Mouse (Mus musculus): ENCODE measurements around the gene Ccdc85b.
"Not testable (repeated sequence)": the region's sequence is repeated elsewhere in the genome, so short reads cannot be mapped to it uniquely, and the experiment has no call there.

Gene Ccdc85b

DNA sequence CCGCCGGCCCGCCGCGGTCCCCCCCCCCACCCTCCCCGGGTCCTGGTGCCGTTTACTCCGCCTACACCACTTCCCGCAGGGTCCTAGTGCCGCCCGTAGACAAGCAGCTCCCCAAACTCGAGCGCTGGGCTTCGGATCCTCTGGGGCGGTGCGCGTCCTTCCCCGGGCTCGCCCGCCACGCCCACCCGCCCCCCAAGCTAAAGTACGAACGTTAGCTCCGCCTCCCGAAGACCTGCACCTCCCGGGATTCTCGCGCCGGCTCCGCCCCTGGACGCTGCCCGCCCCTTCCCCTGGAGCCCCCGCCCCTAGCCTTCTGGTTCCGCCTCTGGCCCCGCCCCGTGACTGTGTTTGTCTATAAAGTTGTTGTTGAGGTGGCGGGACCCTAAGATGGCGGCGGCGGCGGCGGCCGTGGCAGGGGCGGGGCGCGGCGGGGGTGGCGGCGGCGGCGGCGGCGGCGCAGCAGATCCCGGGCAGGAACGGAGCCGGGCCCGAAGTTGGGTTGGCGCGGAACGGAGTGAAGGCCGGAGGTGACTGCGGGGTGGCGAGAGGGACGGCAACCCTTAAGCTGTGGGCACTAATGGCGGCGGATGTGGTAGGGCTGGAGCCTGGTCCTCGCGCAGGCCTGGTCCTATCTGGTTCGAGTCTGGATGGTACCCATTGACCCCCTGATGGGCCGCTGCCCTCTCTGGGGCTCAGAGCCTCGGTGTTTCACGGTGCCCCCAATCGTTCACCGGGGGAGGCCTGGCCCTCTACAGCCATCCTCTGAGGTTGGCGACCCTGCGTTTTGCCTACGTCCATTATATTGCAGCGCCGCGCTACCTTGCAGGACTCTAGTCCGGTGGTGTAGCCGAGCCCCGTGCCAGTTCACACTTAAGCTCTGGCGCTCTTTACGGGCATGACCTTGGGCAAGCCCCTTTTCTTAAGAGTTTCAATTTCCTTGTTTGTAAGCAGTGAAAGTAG lies 32.6 kb downstream of the Ccdc85b start, which contains the start of the genes Drap1 and AI837181:
TSS of gene Drap1 (minus strand) at position 198 of the 960 bp plus-strand sequence.
TSS of gene AI837181 (plus strand) at position 363 of the 960 bp plus-strand sequence.
- peak; percentile 92 to 95 for DNase-seq (ENCODE audit: low spot score in 2 of 2)

DNA sequence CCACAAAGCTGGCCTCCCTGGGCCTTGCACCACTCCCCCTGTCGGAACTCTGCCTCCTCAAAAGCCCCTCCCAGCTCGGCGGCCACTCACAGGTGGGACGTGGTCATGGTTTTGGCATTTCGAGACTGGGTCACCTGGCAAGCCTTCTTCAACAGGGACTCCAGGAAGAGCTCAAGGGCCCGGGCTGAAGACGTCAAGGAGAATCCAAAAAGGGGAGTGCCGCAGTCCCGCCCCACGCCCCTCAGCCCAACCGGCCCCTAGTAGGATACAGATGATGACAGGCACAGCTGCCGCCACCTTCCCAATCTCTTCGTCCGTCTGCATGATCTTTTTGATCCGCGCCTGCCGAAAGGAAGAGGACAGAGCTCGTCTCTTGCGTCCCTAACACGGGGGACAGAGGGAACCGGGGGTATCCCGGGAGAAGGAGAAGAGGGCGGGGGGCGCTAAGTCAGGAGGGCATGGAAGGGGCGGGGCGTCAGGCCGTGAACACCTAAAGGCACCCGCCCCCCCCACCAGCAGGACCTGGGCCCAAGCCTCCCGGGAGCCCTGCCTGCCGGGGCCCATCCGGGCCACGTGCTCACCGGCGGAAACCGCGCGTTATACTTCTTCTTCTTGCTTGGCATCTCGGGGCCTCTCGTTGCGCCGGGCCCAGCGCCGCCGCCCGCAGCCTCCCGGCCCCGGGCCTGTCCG lies 33.5 kb downstream of the Ccdc85b start:
- DNase-seq (ENCODE audit: low spot score in 2 of 2) = peak; percentile 44 to 49

GRCm38 (mm10) chr19:5423561-5423960 lies 34.1 kb downstream of the Ccdc85b start:
- no peak for DNase-seq (ENCODE audit: low spot score in 2 of 2)

- DNase-seq (ENCODE audit: low spot score in 2 of 2) = no peak
Observed at GRCm38 (mm10) chr19:5422895-5423443, 34.7 kb downstream of the Ccdc85b start.

DNA sequence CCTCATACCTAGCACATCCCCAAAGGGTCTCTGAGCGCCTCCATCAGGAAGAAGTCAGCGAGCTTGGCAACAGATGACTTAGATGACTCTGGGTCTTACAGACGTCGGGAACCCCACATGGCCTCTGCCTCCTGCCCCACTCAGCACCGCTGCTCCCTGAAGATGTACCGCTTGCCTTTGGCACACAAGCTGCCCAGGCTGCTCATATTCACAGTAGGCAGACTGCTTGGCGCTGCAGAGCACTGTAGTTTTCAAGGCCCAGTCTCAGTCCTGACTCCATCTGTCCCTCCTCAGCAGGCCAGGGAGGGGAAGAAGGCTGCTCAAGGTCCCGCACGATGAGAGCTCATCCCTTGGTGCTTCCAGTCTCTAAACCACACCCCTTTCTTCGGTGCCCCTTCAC lies 35.4 kb downstream of the Ccdc85b start:
- DNase-seq (ENCODE audit: low spot score in 2 of 2) = no peak

DNA sequence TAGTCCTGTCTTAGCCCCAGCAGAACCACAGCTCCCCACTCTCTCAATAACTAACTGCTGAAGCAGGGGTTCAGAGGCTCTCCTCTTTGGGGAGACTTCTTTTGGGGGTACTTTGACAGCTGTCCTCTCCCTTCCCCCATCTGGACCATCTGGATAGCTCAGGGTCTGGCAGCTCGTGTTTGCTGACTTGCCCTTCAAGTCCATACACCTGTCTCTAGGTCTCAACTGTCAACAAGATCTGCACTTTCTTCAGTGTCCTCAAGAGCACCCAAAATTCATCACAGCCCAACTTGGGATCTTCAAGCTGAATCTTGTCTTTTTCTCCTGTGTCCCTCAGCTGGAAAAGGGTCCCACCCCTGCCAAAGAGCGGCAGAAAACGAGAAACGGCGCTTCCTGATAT lies 35.9 kb downstream of the Ccdc85b start:
- no peak for DNase-seq (ENCODE audit: low spot score in 2 of 2)

DNA sequence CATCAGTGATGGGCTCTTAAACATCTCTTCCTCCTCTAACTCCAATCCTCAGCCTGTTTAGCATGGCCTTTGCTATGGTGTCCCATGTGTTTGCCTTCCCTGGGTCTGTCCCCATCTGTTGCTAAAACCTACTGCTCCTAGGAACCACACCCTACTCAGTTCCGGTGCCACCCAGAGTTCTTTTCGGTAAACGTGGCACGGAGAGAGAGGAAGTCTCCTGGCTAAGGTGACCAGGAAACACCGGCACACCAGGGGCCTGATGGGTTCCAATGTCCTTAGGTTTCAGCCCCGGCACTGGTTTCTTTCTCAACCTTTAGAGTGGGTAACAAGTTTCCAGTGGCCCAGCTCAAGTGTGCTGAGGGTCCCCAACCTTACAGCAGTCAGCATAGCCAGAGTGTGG lies 37.1 kb downstream of the Ccdc85b start:
- DNase-seq (ENCODE audit: low spot score in 2 of 2) = no peak

DNA sequence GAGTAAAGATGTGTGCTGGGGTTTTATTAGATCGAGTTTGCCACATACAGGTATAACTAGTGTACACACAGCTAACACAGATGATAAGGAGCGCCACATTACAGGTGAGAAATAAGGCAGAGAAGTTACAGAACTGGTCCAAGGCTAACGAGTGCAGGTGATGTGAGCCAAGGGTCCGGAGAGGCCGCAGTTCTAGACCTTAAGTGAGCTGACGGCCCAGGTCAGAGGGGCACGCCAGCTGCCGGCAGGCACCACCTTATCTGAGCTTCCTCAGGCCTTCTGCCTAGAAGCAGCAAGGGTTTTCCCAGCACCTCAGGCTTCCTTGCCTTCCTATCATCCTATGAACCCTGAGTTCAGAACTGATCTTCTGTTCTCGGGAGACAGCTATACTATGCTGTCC lies 38.1 kb downstream of the Ccdc85b start:
- no peak for DNase-seq (ENCODE audit: low spot score in 2 of 2)

DNA sequence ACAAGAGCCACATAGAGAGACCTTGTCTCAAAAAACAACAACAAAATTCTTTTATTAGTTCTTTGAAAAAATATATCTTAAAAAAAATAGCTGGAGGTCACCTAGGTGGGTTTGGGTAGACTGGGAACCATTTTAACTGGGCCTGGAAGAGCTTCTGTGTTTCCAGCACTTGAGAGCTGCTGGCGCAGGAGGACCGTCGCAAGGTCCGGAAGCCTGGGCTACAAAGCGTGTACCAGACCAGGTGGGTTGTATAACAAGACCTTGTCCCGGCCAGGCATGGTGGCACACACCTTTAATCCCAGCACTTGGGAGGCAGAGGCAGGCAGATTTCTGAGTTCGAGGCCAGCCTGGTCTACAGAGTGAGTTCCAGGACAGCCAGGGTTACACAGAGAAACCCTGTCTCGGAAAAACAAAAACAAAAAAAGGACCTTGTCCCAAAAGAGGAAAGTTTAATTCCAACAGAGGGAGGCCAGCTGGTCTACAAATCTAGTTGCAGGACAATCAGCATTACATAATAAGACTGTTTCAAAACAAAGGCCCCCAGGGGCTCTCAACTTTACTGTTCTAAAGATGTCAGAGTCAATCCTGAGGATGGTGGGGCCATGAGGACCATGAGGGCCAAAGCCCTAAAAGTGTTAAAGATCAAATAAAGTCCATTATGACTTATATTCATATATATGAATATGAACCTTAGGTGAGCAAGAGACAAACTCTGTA lies 38.8 kb downstream of the Ccdc85b start:
- DNase-seq (ENCODE audit: low spot score in 2 of 2) = no peak

DNA sequence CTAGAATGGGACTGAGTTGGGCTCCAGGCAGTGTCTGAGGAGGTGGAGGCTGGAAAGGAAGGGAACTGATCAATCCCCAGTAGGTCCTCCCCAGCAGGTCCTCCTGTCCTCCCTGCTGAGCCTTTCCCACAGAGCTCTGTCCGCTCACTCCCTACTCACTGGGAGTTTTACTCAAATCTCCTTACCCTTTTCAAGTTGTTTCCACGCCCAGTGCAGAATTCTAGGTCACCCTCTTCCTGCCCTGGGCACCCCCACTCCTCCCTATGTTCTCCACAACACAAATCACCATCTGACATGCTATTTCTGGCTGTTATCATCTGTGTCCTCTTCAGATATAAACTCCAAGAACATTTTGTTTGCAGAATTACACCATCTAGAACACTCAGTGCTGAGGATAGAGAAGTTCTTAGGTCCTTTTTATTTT lies 43.1 kb downstream of the Ccdc85b start:
- DNase-seq (ENCODE audit: low spot score in 2 of 2) = no peak

DNA sequence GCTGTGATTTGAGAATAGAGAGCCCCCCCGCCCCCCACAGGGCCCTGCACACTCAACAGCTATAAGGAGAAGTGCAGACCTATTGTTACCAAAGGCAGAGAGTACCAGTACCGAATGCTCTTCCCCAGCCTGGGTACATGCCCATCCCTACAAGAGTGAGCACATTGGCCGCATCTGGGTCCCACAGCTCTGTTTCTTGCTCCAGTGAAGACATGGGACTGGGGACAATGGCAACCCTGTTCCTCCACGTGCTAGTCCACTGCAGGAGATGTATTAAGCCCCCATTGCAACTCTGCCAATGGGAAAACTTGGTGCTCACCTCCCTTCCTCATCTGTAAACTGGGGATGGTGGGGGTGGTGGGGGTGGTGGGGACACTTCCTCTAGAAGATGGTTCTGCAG lies 43.9 kb downstream of the Ccdc85b start:
- DNase-seq (ENCODE audit: low spot score in 2 of 2) = no peak

GRCm38 (mm10) chr19:5411961-5412360 lies 45.7 kb downstream of the Ccdc85b start:
- DNase-seq (ENCODE audit: low spot score in 2 of 2) = no peak

DNA sequence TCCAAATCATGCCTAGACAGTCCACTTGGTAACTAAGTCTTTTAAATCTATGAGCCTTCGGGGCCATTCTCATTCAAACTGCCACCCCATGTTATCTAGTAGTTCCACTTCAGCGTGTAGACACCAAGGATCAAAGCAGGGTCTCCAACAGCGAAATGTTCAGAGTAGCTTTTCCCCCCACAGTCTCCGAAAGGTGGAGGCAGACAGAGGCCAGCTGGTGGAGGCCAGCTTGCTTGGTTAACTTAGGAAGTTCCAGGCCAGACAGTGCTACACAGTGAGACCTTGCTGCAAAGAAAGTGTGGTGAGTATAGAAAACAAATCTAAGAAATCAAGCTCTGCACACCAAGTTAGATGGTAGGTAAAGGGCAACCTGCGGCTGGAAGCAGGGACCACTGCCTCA lies 47.1 kb downstream of the Ccdc85b start:
- no peak for DNase-seq (ENCODE audit: low spot score in 2 of 2)

GRCm38 (mm10) chr19:5409068-5409467 lies 48.6 kb downstream of the Ccdc85b start:
- no peak for DNase-seq (ENCODE audit: low spot score in 2 of 2)

DNA sequence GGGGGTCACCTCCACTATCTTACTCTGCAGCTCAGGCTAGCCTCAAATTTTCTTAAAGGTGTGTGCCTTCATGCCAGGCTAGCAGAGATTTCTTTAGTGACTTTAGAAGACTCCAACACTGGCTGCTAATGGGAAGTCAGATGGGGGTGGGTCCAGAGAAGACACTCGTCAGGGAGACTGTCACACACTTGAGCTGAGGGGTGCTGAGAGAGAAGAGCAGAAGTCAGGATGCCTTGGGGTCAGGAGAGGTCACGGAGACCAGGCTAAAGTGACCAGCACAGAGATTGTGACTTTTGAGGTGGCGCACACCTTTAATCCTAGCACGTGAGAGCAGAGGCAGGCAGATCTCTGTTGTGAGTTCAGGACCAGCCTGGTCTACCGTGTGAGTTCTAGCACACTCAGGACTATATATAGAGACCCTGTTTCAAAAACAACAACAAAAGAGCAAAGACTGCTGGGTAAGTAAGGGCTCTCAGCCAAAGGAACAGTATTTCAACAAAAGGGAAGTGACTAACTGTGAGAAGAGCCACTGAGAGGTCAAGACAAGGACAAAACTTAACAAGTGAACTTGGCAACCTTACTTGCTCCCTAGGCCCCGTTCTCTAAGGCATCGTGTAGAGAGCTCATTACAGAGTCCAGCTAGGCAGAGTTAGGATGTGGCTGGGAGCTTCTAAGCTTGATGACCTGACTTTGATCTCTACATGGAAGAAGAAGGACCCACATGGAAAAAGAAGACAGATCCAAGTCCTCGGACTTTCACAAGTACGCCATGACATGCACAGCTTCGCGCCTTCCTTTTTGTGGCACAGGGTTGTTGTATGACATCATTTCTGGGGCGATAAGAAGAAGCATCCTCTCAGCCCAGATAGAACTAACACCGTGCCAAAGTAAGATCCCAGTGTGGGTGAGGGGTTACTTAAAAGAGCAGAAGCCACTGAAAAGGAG lies 49.4 kb downstream of the Ccdc85b start:
- DNase-seq (ENCODE audit: low spot score in 2 of 2) = no peak

DNA sequence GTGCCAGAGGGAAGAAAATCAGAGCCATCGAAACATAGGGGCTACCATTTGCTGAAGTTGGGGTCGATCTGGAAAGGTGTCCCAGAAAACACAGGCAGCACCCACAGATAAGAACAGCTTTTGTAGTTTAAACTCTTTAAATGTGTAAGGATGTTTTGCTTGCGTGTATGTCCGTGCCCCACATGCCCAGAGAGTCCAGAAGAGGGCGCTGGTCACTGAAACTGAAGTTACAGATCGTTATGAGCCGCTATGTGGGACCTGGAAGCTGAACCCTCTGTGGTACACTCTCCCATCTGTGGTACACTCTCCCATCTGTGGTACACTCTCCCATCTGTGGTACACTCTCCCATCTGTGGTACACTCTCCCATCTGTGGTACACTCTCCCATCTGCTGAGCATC lies 50.6 kb downstream of the Ccdc85b start:
- peak; percentile 44 to 63 for DNase-seq (ENCODE audit: low spot score in 2 of 2)

- DNase-seq (ENCODE audit: low spot score in 2 of 2) = not testable (repeated sequence)
Observed at GRCm38 (mm10) chr19:5406531-5407126, 51.1 kb downstream of the Ccdc85b start.

DNA sequence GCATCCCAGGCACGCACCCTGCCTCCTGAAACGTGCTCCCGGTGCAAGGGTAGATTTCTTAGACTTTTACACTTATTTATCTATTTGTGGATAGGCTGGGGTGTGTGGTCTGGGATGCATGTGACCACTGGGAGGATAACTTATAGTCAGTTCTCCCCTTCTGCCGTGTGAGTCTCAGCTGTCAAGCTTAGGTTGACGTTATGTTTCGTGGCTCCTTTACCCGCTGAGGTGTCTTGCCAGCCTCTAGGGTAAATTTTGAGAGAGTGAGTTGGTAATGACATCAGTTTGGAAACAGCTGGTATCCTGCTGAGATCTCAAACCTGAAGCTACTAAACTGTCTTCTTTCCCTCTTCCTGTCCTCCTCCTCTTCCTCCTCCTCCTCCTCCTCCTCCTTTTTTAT lies 51.8 kb downstream of the Ccdc85b start:
- DNase-seq (ENCODE audit: low spot score in 2 of 2) = no peak
